Mouse (Mus musculus) MEL (cell line): ENCODE results near the gene Trim8. TPM values are rescaled to one million over a fixed set of nuclear protein-coding genes. Genes with fewer than 3 reads are reported as not detected.

Source experiments
- DNase-seq: peaks from one replicate; pipeline ENCODE4 v3.0.0; 2011; ENCODE audit warnings: low read depth, low spot score
- H3K27ac ChIP-seq: 2 replicates; pipeline ENCODE4 v1.5.1; 2012; ENCODE audit warnings: low read depth, mild to moderate bottlenecking, control low read depth, low read length, moderate library complexity; ENCODE audit not compliant: control insufficient read depth
- H3K27me3 ChIP-seq, 2 experiments: fragments of 150-350 bp in 1 of 2; sonication (generic) in 1 of 2; 2 replicates each; pipeline ENCODE4 v1.6.1; 2012; ENCODE audit warnings: low read length in 2 of 2, mild to moderate bottlenecking in 2 of 2, improper control_type of control experiment in 1 of 2, moderate library complexity in 1 of 2; ENCODE audit not compliant: insufficient read depth in 2 of 2, control insufficient read depth in 1 of 2
- H3K36me3 ChIP-seq, 2 experiments: 2 replicates each; pipeline ENCODE4 v1.6.1; 2012 to 2014; ENCODE audit warnings: low read length in 2 of 2, improper control_type of control experiment in 1 of 2, inconsistent platforms in 1 of 2, mild to moderate bottlenecking in 1 of 2; ENCODE audit not compliant: insufficient read depth in 2 of 2, control insufficient read depth in 1 of 2
- H3K4me1 ChIP-seq, 2 experiments: fragments of 150-350 bp in 1 of 2; sonication (generic) in 1 of 2; 2 replicates each; pipeline ENCODE4 v1.6.1; 2012; ENCODE audit warnings: low read length in 2 of 2, improper control_type of control experiment in 1 of 2, mild to moderate bottlenecking in 1 of 2; ENCODE audit not compliant: insufficient read depth in 2 of 2, control insufficient read depth in 1 of 2
- H3K4me3 ChIP-seq, 2 experiments: fragments of 150-350 bp in 1 of 2; sonication (generic) in 1 of 2; 2 replicates each; pipeline ENCODE4 v1.5.1; 2012; ENCODE audit warnings: low read depth in 2 of 2, low read length in 2 of 2, mild to moderate bottlenecking in 2 of 2, moderate library complexity in 2 of 2, control low read depth in 1 of 2, improper control_type of control experiment in 1 of 2; ENCODE audit not compliant: control insufficient read depth in 1 of 2, insufficient read depth in 1 of 2
- H3K79me2 ChIP-seq: 2 replicates; pipeline ENCODE4 v1.6.1; 2012; ENCODE audit warnings: mild to moderate bottlenecking, low read length, moderate library complexity; ENCODE audit not compliant: control insufficient read depth, poor library complexity, insufficient read depth
- H3K9ac ChIP-seq: 2 replicates; pipeline ENCODE4 v1.6.1; 2012; ENCODE audit warnings: low read depth, mild to moderate bottlenecking, control low read depth, low read length, moderate library complexity; ENCODE audit not compliant: control insufficient read depth, poor library complexity, severe bottlenecking
- H3K9me3 ChIP-seq: fragments of 150-350 bp; sonication (generic); replicated peaks from 2 replicates; pipeline ENCODE4 v1.6.1; 2012; ENCODE audit warnings: mild to moderate bottlenecking, low read length, improper control_type of control experiment, moderate library complexity; ENCODE audit not compliant: insufficient read depth
- CHD1 ChIP-seq: IDR thresholded peaks from 2 replicates; pipeline ENCODE4 v1.6.1; 2012; ENCODE audit warnings: low read depth, mild to moderate bottlenecking, inconsistent platforms, low read length, improper control_type of control experiment
- CTCF ChIP-seq, 3 experiments: IDR thresholded peaks in 2 of 3; conservative IDR thresholded peaks in 1 of 3; 2 replicates each; pipeline ENCODE4 v1.5.1; 2011 to 2012; ENCODE audit warnings: low read length in 3 of 3, low read depth in 2 of 3, mild to moderate bottlenecking in 2 of 3, improper control_type of control experiment in 1 of 3, inconsistent platforms in 1 of 3, mixed read lengths in 1 of 3, moderate library complexity in 1 of 3; ENCODE audit not compliant: control insufficient read depth in 1 of 3, insufficient read depth in 1 of 3, poor library complexity in 1 of 3, severe bottlenecking in 1 of 3
- E2F4 ChIP-seq: IDR thresholded peaks from 2 replicates; pipeline ENCODE4 v1.6.1; 2011; ENCODE audit warnings: low read depth, low read length, improper control_type of control experiment, borderline replicate concordance
- ETS1 ChIP-seq: IDR thresholded peaks from 2 replicates; pipeline ENCODE4 v1.6.1; 2012; ENCODE audit warnings: low read depth, mild to moderate bottlenecking, inconsistent platforms, low read length, improper control_type of control experiment, moderate library complexity
- GABPA ChIP-seq: IDR thresholded peaks from 2 replicates; pipeline ENCODE4 v1.6.1; 2012; ENCODE audit warnings: low read depth, mild to moderate bottlenecking, inconsistent platforms, low read length, improper control_type of control experiment, moderate library complexity
- HCFC1 ChIP-seq: IDR thresholded peaks from 2 replicates; pipeline ENCODE4 v1.6.1; 2012; ENCODE audit warnings: low read depth, mild to moderate bottlenecking, inconsistent platforms, low read length, improper control_type of control experiment, moderate library complexity
- MAFK ChIP-seq: IDR thresholded peaks from 2 replicates; pipeline ENCODE4 v1.6.1; 2011; ENCODE audit warnings: low read depth, mild to moderate bottlenecking, low read length, improper control_type of control experiment, borderline replicate concordance
- MAX ChIP-seq: IDR thresholded peaks from 2 replicates; pipeline ENCODE4 v1.6.1; 2011; ENCODE audit warnings: low read length, improper control_type of control experiment
- MAZ ChIP-seq: IDR thresholded peaks from 2 replicates; pipeline ENCODE4 v1.6.1; 2012; ENCODE audit warnings: low read depth, mild to moderate bottlenecking, inconsistent platforms, low read length, improper control_type of control experiment
- MEF2A ChIP-seq: IDR thresholded peaks from 2 replicates; pipeline ENCODE4 v1.6.1; 2014; ENCODE audit warnings: low read depth, mild to moderate bottlenecking, inconsistent platforms, low read length, improper control_type of control experiment; ENCODE audit not compliant: poor library complexity, insufficient replicate concordance, severe bottlenecking; ENCODE audit errors: extremely low read depth
- MXI1 ChIP-seq: IDR thresholded peaks from 2 replicates; pipeline ENCODE4 v1.6.1; 2011; ENCODE audit warnings: mild to moderate bottlenecking, low read depth, low read length, improper control_type of control experiment
- MYB ChIP-seq: IDR thresholded peaks from 2 replicates; pipeline ENCODE4 v1.6.1; 2011; ENCODE audit warnings: mild to moderate bottlenecking, low read depth, low read length, improper control_type of control experiment
- NELFE ChIP-seq: IDR thresholded peaks from 2 replicates; pipeline ENCODE4 v1.6.1; 2011; ENCODE audit warnings: low read depth, low read length, improper control_type of control experiment
- POLR2AphosphoS5 ChIP-seq: IDR thresholded peaks from 2 replicates; pipeline ENCODE4 v1.6.1; 2012; ENCODE audit warnings: low read depth, borderline replicate concordance, mild to moderate bottlenecking, inconsistent platforms, low read length, moderate library complexity, mixed read lengths
- SIN3A ChIP-seq: IDR thresholded peaks from 2 replicates; pipeline ENCODE4 v1.6.1; 2012; ENCODE audit warnings: low read length, improper control_type of control experiment, inconsistent platforms
- TAL1 ChIP-seq: IDR thresholded peaks from 2 replicates; pipeline ENCODE4 v1.6.1; 2012; ENCODE audit warnings: mild to moderate bottlenecking, inconsistent platforms, low read length, moderate library complexity, mixed read lengths
- TBP ChIP-seq: IDR thresholded peaks from 2 replicates; pipeline ENCODE4 v1.8.0; 2011; ENCODE audit warnings: low read depth, low read length, improper control_type of control experiment
- TCF12 ChIP-seq: IDR thresholded peaks from 2 replicates; pipeline ENCODE4 v1.6.1; 2014; ENCODE audit warnings: low read depth, mild to moderate bottlenecking, inconsistent platforms, low read length, improper control_type of control experiment, moderate library complexity
- UBTF ChIP-seq: IDR thresholded peaks from 2 replicates; pipeline ENCODE4 v1.6.1; 2012; ENCODE audit warnings: low read depth, mild to moderate bottlenecking, inconsistent platforms, low read length, improper control_type of control experiment, moderate library complexity, borderline replicate concordance; ENCODE audit not compliant: insufficient read depth
- USF1 ChIP-seq: IDR thresholded peaks from 2 replicates; pipeline ENCODE4 v1.6.1; 2014; ENCODE audit warnings: low read depth, mild to moderate bottlenecking, inconsistent platforms, low read length, improper control_type of control experiment, moderate library complexity
- USF2 ChIP-seq, 2 experiments: IDR thresholded peaks; 2 replicates each; pipeline ENCODE4 v1.6.1; 2011 to 2012; ENCODE audit warnings: improper control_type of control experiment in 2 of 2, low read length in 2 of 2, borderline replicate concordance in 1 of 2, inconsistent platforms in 1 of 2, low read depth in 1 of 2, mild to moderate bottlenecking in 1 of 2; ENCODE audit not compliant: insufficient read depth in 1 of 2
- ZC3H11A ChIP-seq: IDR thresholded peaks from 2 replicates; pipeline ENCODE4 v1.6.1; 2012; ENCODE audit warnings: low read depth, mild to moderate bottlenecking, inconsistent platforms, low read length, improper control_type of control experiment
- ZKSCAN1 ChIP-seq: IDR thresholded peaks from 2 replicates; pipeline ENCODE4 v1.6.1; 2012; ENCODE audit warnings: low read depth, mild to moderate bottlenecking, inconsistent platforms, low read length, improper control_type of control experiment, moderate library complexity
- ZNF384 ChIP-seq: IDR thresholded peaks from 2 replicates; pipeline ENCODE4 v1.6.1; 2012; ENCODE audit warnings: low read depth, mild to moderate bottlenecking, inconsistent platforms, low read length, improper control_type of control experiment
- polyA plus RNA-seq, 2 experiments: library from polyadenylated mRNA; stranded (reverse) in 1 of 2; unstranded in 1 of 2; fragments of >175 nt in 1 of 2; fragments of >200 nt in 1 of 2; gene quantifications; 2 replicates each; pipeline versions ENCODE4 v1.2.1 to v1.2.4; 2012; ENCODE audit warnings: low replicate concordance in 2 of 2, low read depth in 1 of 2; ENCODE audit not compliant: insufficient read length in 2 of 2, insufficient read depth in 1 of 2, missing spikeins in 1 of 2
- total RNA-seq: library from RNA; depleted of rRNA; stranded (reverse); fragments of 300-350 nt; gene quantifications from 2 replicates; pipeline ENCODE4 v1.2.3, GENCODE M21; 2012

Trim8 gene
- total and polyA plus RNA-seq, 3 experiments: 19.1 to 57.2 TPM; not detected in 1

- no peak for TF ChIP-seq MYB
- TF ChIP-seq E2F4: no peak
- no peak for TF ChIP-seq ETS1
- TF ChIP-seq MEF2A: no peak
- TF ChIP-seq ZNF384: no peak
- no peak for TF ChIP-seq NELFE
- TF ChIP-seq MAFK: no peak
- 0 out of 2 replicates have a peak, but pooled peaks have one; percentile 13 for TF ChIP-seq TBP
- TF ChIP-seq GABPA: no peak
- TF ChIP-seq TCF12: no peak
- no peak for TF ChIP-seq MAX
- no peak for TF ChIP-seq USF2 (IDR thresholded peaks at IDR 0.05; ENCODE audit: borderline replicate concordance in 1 of 2, insufficient read depth in 1 of 2, low read depth in 1 of 2, low read length in 2 of 2)
- TF ChIP-seq USF1: no peak
Observed at GRCm38 (mm10) chr19:46562132-46562531, 60.6 kb downstream of the Trim8 start (continued).

GRCm38 (mm10) chr19:46562581-46563515 lies 61.3 kb downstream of the Trim8 start:
- no peak overlapping the region for H3K4me3 ChIP-seq
- H3K9ac ChIP-seq: no peak overlapping the region
- H3K27me3 ChIP-seq: no peaks in the 10 kb centered on the region
- H3K9me3 ChIP-seq: no peaks in the 10 kb centered on the region
- H3K4me1 ChIP-seq: peaks cover 0 to 3% of the 10 kb centered on the region in 2 experiments; a peak in 1 of 4 replicates
- no peaks in the 10 kb centered on the region; the same call in 1 of the 2 replicates for H3K79me2 ChIP-seq
- TF ChIP-seq ZNF384 (no peak), ZKSCAN1 (no peak), TAL1 (no peak), POLR2AphosphoS5 (no peak), ZC3H11A (no peak), MAZ (no peak), CHD1 (no peak), MXI1 (no peak), UBTF (no peak), SIN3A (no peak), HCFC1 (no peak), CTCF (IDR thresholded peaks at IDR 0.05 in 2 of 3, conservative IDR thresholded peaks at IDR 0.05 in 1 of 3; ENCODE audit: control insufficient read depth in 1 of 3, insufficient read depth in 1 of 3, low read depth in 2 of 3, low read length in 3 of 3, poor library complexity in 1 of 3, severe bottlenecking in 1 of 3) (no peak)
- no peaks in the 10 kb centered on the region for H3K36me3 ChIP-seq
- H3K27ac ChIP-seq: no peak overlapping the region
- no peak for DNase-seq
